Mouse (Mus musculus) spleen, postnatal 14 days (tissue): ENCODE data around the gene Gm28035.

Experiments
- DNase-seq, 2 experiments: peaks; one replicate each; pipeline ENCODE4 v3.0.0; 2021 to 2022; ENCODE audit warnings: low spot score in 2 of 2

Gm28035 gene

GRCm38 (mm10) chr2:30306087-30306486 lies 65.7 kb downstream of the Gm28035 start:
- no peak for DNase-seq

- DNase-seq = no peak
Measured at GRCm38 (mm10) chr2:30309351-30309750, 69.0 kb downstream of the Gm28035 start.

- DNase-seq = no peak
Measured at GRCm38 (mm10) chr2:30311481-30311880, 71.1 kb downstream of the Gm28035 start.

GRCm38 (mm10) chr2:30316136-30316535 lies 75.8 kb downstream of the Gm28035 start:
- no peak for DNase-seq

GRCm38 (mm10) chr2:30316955-30317354 lies 76.6 kb downstream of the Gm28035 start:
- no peak for DNase-seq

GRCm38 (mm10) chr2:30319260-30319659 lies 78.9 kb downstream of the Gm28035 start:
- no peak for DNase-seq

- DNase-seq = no peak
Measured at GRCm38 (mm10) chr2:30323111-30323510, 82.7 kb downstream of the Gm28035 start.

- no peak for DNase-seq
Measured at GRCm38 (mm10) chr2:30325296-30325695, 84.9 kb downstream of the Gm28035 start.

- no peak for DNase-seq
Measured at GRCm38 (mm10) chr2:30327276-30327675, 86.9 kb downstream of the Gm28035 start.

GRCm38 (mm10) chr2:30328791-30329190 lies 88.4 kb downstream of the Gm28035 start:
- DNase-seq = no peak
